Mouse (Mus musculus) hindbrain, embryonic 15.5 days (tissue): ENCODE measurements around the gene Maml1. TPM values are rescaled to one million over a fixed set of nuclear protein-coding genes. Genes with fewer than 3 reads are reported as not detected.
A peak's percentile ranks its signal among the peaks of the same experiment; 100 is the strongest.

Experiments
- ATAC-seq: fragments of 200-750 bp; cut with Nextera tagmentation; 2 replicates; pipeline ENCODE4 v1.8.0; 2017; ENCODE audit warnings: low read depth, moderate number of reproducible peaks, moderate TSS enrichment; ENCODE audit not compliant: low FRiP score
- H3K27ac ChIP-seq: fragments of 300-500 bp; sonication (generic); replicated peaks from 2 replicates; pipeline ENCODE4 v1.5.1; 2015; ENCODE audit warnings: mild to moderate bottlenecking, inconsistent platforms
- H3K27me3 ChIP-seq: fragments of 300-500 bp; sonication (generic); 2 replicates; pipeline ENCODE4 v1.6.1; 2015; ENCODE audit warnings: control low read depth, inconsistent platforms
- H3K36me3 ChIP-seq: fragments of 300-500 bp; sonication (generic); 2 replicates; pipeline ENCODE4 v1.6.1; 2015; ENCODE audit warnings: control low read depth, inconsistent platforms
- H3K4me1 ChIP-seq: fragments of 300-500 bp; sonication (generic); replicated peaks from 2 replicates; pipeline ENCODE4 v1.6.1; 2015; ENCODE audit warnings: control low read depth, inconsistent platforms
- H3K4me2 ChIP-seq: fragments of 300-500 bp; sonication (generic); 2 replicates; pipeline ENCODE4 v1.6.1; 2015; ENCODE audit warnings: moderate library complexity, mild to moderate bottlenecking, inconsistent platforms
- H3K4me3 ChIP-seq: fragments of 300-500 bp; sonication (generic); 2 replicates; pipeline ENCODE4 v1.5.1; 2015; ENCODE audit warnings: mild to moderate bottlenecking, inconsistent platforms
- H3K9ac ChIP-seq: fragments of 300-500 bp; sonication (generic); 2 replicates; pipeline ENCODE4 v1.6.1; 2015; ENCODE audit warnings: inconsistent platforms
- H3K9me3 ChIP-seq: fragments of 300-500 bp; sonication (generic); 2 replicates; pipeline ENCODE4 v1.6.1; 2016; ENCODE audit warnings: control low read depth, inconsistent platforms
- WGBS: fragments of 180-500 bp; shearing (Covaris S2); methylation state at CpG from one replicate; pipeline ENCODE4 v1.1.7; 2015; 5-methylcytosine and 5-hydroxymethylcytosine counted together
- microRNA-seq: library from miRNA; unstranded; fragments of <30 nt; microRNA quantifications from one replicate; pipeline ENCODE4, GENCODE M21; 2016
- polyA plus RNA-seq: library from polyadenylated mRNA; unstranded; fragments of >200 nt; fragmentation: Nextera tagmentation; extraction: Ambion mirVana; gene quantifications from 2 replicates; pipeline ENCODE4 v1.2.1, GENCODE M21; 2015

Maml1 gene
- polyA plus RNA-seq, 1 experiment from 2014 or later: 3.2 TPM

- H3K4me3 ChIP-seq: no peak overlapping the region
- no peaks in the 10 kb centered on the region for H3K27me3 ChIP-seq
- H3K4me1 ChIP-seq: peaks cover 46% of the 10 kb centered on the region
- no peak overlapping the region for H3K27ac ChIP-seq
- H3K9ac ChIP-seq: no peak overlapping the region
- no peaks in the 10 kb centered on the region for H3K9me3 ChIP-seq
- no peak for ATAC-seq
- no peaks in the 10 kb centered on the region for H3K36me3 ChIP-seq
- H3K4me2 ChIP-seq: no peak overlapping the region
- 71% methylated on average over 11 of the region's 11 CpGs for WGBS
These were observed 79.0 kb downstream of the Maml1 start for GRCm38 (mm10) chr11:50212848-50213758.

GRCm38 (mm10) chr11:50212060-50212739, 79.9 kb downstream of the Maml1 start:
- Histone ChIP-seq H3K9ac (no peak overlapping the region), H3K27me3 (no peaks in the 10 kb centered on the region), H3K4me1 (peaks cover 45% of the 10 kb centered on the region), H3K4me2 (no peak overlapping the region), H3K36me3 (peaks cover 5% of the 10 kb centered on the region), H3K27ac (no peak overlapping the region), H3K9me3 (no peaks in the 10 kb centered on the region), H3K4me3 (no peak overlapping the region)
- 82% methylated on average over 3 of the region's 3 CpGs for WGBS
- ATAC-seq: no peak

- peak overlapping the region; percentile 58 for H3K4me2 ChIP-seq
- peak overlapping the region; percentile 97 for H3K27ac ChIP-seq
- no peaks in the 10 kb centered on the region for H3K9me3 ChIP-seq
- peaks cover 45% of the 10 kb centered on the region for H3K4me1 ChIP-seq
- H3K27me3 ChIP-seq: no peaks in the 10 kb centered on the region
- ATAC-seq: no peak
- no peak overlapping the region for H3K9ac ChIP-seq
- H3K36me3 ChIP-seq: peaks cover 12% of the 10 kb centered on the region
- peak overlapping the region; percentile 97 for H3K4me3 ChIP-seq
- WGBS: 94% methylated on average over 3 of the region's 3 CpGs
These were observed 80.6 kb downstream of the Maml1 start for GRCm38 (mm10) chr11:50211322-50212059.

GRCm38 (mm10) chr11:50210505-50211151, 81.5 kb downstream of the Maml1 start, which contains the start of the genes Sqstm1 and Mgat4b:
Gene Sqstm1, minus strand, starts transcription at chr11:50210827.
Gene Mgat4b, plus strand, starts transcription at chr11:50210890.
- Histone ChIP-seq H3K36me3 (peaks cover 21% of the 10 kb centered on the region), H3K4me3 (peak within 1 kb of the TSS; percentile 97), H3K9ac (peak within 1 kb of the TSS; percentile 98), H3K27me3 (no peaks in the 10 kb centered on the region), H3K4me1 (peaks cover 39% of the 10 kb centered on the region), H3K9me3 (no peaks in the 10 kb centered on the region), H3K27ac (peak within 1 kb of the TSS; percentile 97), H3K4me2 (peak within 1 kb of the TSS; percentile 58)
- 1% methylated on average over 48 of the region's 48 CpGs for WGBS
- peak; percentile 83 for ATAC-seq

GRCm38 (mm10) chr11:50210101-50210504, 82.0 kb downstream of the Maml1 start:
- H3K4me1 ChIP-seq: peaks cover 35% of the 10 kb centered on the region
- H3K9ac ChIP-seq: peak overlapping the region; percentile 98
- H3K4me2 ChIP-seq: peak overlapping the region; percentile 58
- WGBS: under 1% methylated on average over 24 of the region's 24 CpGs
- no peaks in the 10 kb centered on the region for H3K9me3 ChIP-seq
- peaks cover 26% of the 10 kb centered on the region for H3K36me3 ChIP-seq
- peak overlapping the region; percentile 97 for H3K27ac ChIP-seq
- no peaks in the 10 kb centered on the region for H3K27me3 ChIP-seq
- H3K4me3 ChIP-seq: peak overlapping the region; percentile 97
- ATAC-seq: peak; percentile 92

- H3K36me3 ChIP-seq: peaks cover 43% of the 10 kb centered on the region
- WGBS: over 99% methylated on average over 5 of the region's 5 CpGs
- no peak for ATAC-seq
- peaks cover 31% of the 10 kb centered on the region for H3K4me1 ChIP-seq
- no peak overlapping the region for H3K9ac ChIP-seq
- H3K27ac ChIP-seq: no peak overlapping the region
- H3K4me2 ChIP-seq: no peak overlapping the region
- no peaks in the 10 kb centered on the region for H3K9me3 ChIP-seq
- H3K4me3 ChIP-seq: no peak overlapping the region
- H3K27me3 ChIP-seq: no peaks in the 10 kb centered on the region
These were observed 84.1 kb downstream of the Maml1 start for GRCm38 (mm10) chr11:50208039-50208438.

GRCm38 (mm10) chr11:50207344-50207743, 84.8 kb downstream of the Maml1 start:
- Histone ChIP-seq H3K36me3 (peaks cover 50% of the 10 kb centered on the region), H3K9me3 (no peaks in the 10 kb centered on the region), H3K4me3 (no peak overlapping the region), H3K9ac (no peak overlapping the region), H3K27me3 (no peaks in the 10 kb centered on the region), H3K4me1 (peaks cover 25% of the 10 kb centered on the region), H3K27ac (no peak overlapping the region), H3K4me2 (no peak overlapping the region)
- WGBS: 98% methylated on average over 14 of the region's 14 CpGs
- no peak for ATAC-seq

GRCm38 (mm10) chr11:50206037-50206436, 86.1 kb downstream of the Maml1 start:
- Histone ChIP-seq H3K27ac (no peak overlapping the region), H3K36me3 (peaks cover 63% of the 10 kb centered on the region), H3K9ac (no peak overlapping the region), H3K27me3 (no peaks in the 10 kb centered on the region), H3K4me3 (no peak overlapping the region), H3K9me3 (no peaks in the 10 kb centered on the region), H3K4me1 (peaks cover 19% of the 10 kb centered on the region), H3K4me2 (no peak overlapping the region)
- ATAC-seq: no peak
- WGBS: 99% methylated on average over 2 of the region's 2 CpGs

Small RNAs within 50 kb of the gene (microRNA-seq; reads per million reads assigned to microRNA genes)
- gene Mir6919: 1.5 reads per million

Other genes with a start within 250 kb of the Maml1 start
- gene Tbc1d9b, start 160.9 kb downstream of the Maml1 start, polyA plus RNA-seq: 42.5 and 42.6 TPM in 2 replicates
- 32.8 and 34.6 TPM in 2 replicates for gene Mrnip, start 117.9 kb downstream of the Maml1 start, polyA plus RNA-seq
- gene Sqstm1, start 81.5 kb downstream of the Maml1 start, polyA plus RNA-seq: 422 TPM in 2 replicates
- 58.1 and 69.2 TPM in 2 replicates for gene Mgat4b, start 81.4 kb downstream of the Maml1 start, polyA plus RNA-seq
- 2.3 and 2.9 TPM in 2 replicates for gene Ltc4s, start 53.7 kb downstream of the Maml1 start, polyA plus RNA-seq
- gene Canx, start 33.4 kb upstream of the Maml1 start, polyA plus RNA-seq: 281 and 284 TPM in 2 replicates
- 1.1 and 1.8 TPM in 2 replicates for gene Cby3, start 62.2 kb upstream of the Maml1 start, polyA plus RNA-seq
- gene Hnrnph1, start 84.7 kb upstream of the Maml1 start, polyA plus RNA-seq: 418 and 450 TPM in 2 replicates
- gene Rufy1, start 138.8 kb upstream of the Maml1 start, polyA plus RNA-seq: 23.2 and 29.3 TPM in 2 replicates